Mouse (Mus musculus): ENCODE results near the gene Parp6.
A peak's percentile ranks its signal among the peaks of the same experiment; 100 is the strongest.

Gene Parp6

GRCm38 (mm10) chr9:59616622-59617306 is at the start of gene Parp6:
Parp6 (plus strand) TSS chr9:59617284.
- peak; percentile 100 for DNase-seq

GRCm38 (mm10) chr9:59571852-59572251 is 45.2 kb upstream of the Parp6 start:
- no peak for DNase-seq

- DNase-seq: no peak
Observed at GRCm38 (mm10) chr9:59577401-59577800, 39.7 kb upstream of the Parp6 start.

- peak; percentile 94 for DNase-seq
Observed at GRCm38 (mm10) chr9:59577844-59578504, 39.1 kb upstream of the Parp6 start, which contains the start of gene Celf6. Celf6 (plus strand) TSS chr9:59577917.

- DNase-seq: no peak
Observed at GRCm38 (mm10) chr9:59578505-59578867, 38.6 kb upstream of the Parp6 start.

GRCm38 (mm10) chr9:59584871-59585308 is 32.2 kb upstream of the Parp6 start:
- DNase-seq: peak; percentile 83

- DNase-seq: peak; percentile 73
Observed at GRCm38 (mm10) chr9:59588252-59588651, 28.8 kb upstream of the Parp6 start.

- DNase-seq: peak; percentile 94
Observed at GRCm38 (mm10) chr9:59588710-59589671, 28.1 kb upstream of the Parp6 start.

GRCm38 (mm10) chr9:59589703-59590439 is 27.2 kb upstream of the Parp6 start:
- peak; percentile 61 for DNase-seq

GRCm38 (mm10) chr9:59601661-59602060 is 15.4 kb upstream of the Parp6 start:
- no peak for DNase-seq

GRCm38 (mm10) chr9:59605967-59606366 is 11.1 kb upstream of the Parp6 start:
- no peak for DNase-seq

- no peak for DNase-seq
Observed at GRCm38 (mm10) chr9:59610950-59611349, 6.1 kb upstream of the Parp6 start.

- DNase-seq: no peak
Observed at GRCm38 (mm10) chr9:59615797-59616196, 1.3 kb upstream of the Parp6 start.

GRCm38 (mm10) chr9:59617307-59617973 is 356 bp downstream of the Parp6 start:
- DNase-seq: peak; percentile 16

GRCm38 (mm10) chr9:59638372-59638771 is 21.3 kb downstream of the Parp6 start:
- no peak for DNase-seq

GRCm38 (mm10) chr9:59639936-59640335 is 22.9 kb downstream of the Parp6 start:
- DNase-seq: no peak

GRCm38 (mm10) chr9:59641320-59641719 is 24.2 kb downstream of the Parp6 start:
- DNase-seq: no peak

- no peak for DNase-seq
Observed at GRCm38 (mm10) chr9:59649911-59650310, 32.8 kb downstream of the Parp6 start.

- DNase-seq: no peak
Observed at GRCm38 (mm10) chr9:59653371-59653770, 36.3 kb downstream of the Parp6 start.

- DNase-seq: no peak
Observed at GRCm38 (mm10) chr9:59654450-59654983, 37.4 kb downstream of the Parp6 start.

- peak; percentile 98 for DNase-seq
Observed at GRCm38 (mm10) chr9:59655958-59656634, 39.0 kb downstream of the Parp6 start, which contains the start of gene Pkm. Pkm (plus strand) TSS chr9:59656368.
